Mouse (Mus musculus) limb, embryonic 11.5 days (tissue): ENCODE measurements around the gene Gdpd3. TPM values are rescaled to one million over a fixed set of nuclear protein-coding genes. Genes with fewer than 3 reads are reported as not detected.

Experiments used
- ATAC-seq: fragments of 200-750 bp; cut with Nextera tagmentation; 2 replicates; pipeline ENCODE4 v1.8.0; 2017; ENCODE audit warnings: low read depth; ENCODE audit not compliant: insufficient number of reproducible peaks, low FRiP score, low TSS enrichment
- DNase-seq: peaks from one replicate; pipeline ENCODE4 v3.0.0-alpha.2; 2015; ENCODE audit warnings: low spot score
- H3K27ac ChIP-seq: fragments of 300-500 bp; sonication (generic); replicated peaks from 2 replicates; pipeline ENCODE4 v1.5.1; 2014; ENCODE audit warnings: low read depth, mild to moderate bottlenecking, low read length
- H3K27me3 ChIP-seq: fragments of 300-500 bp; sonication (generic); 2 replicates; pipeline ENCODE4 v1.6.1; 2014; ENCODE audit warnings: mild to moderate bottlenecking, low read length, mixed read lengths; ENCODE audit not compliant: control insufficient read depth, insufficient read depth
- H3K36me3 ChIP-seq: fragments of 300-500 bp; sonication (generic); 2 replicates; pipeline ENCODE4 v1.6.1; 2014; ENCODE audit warnings: mild to moderate bottlenecking, low read length, moderate library complexity, mixed read lengths; ENCODE audit not compliant: control insufficient read depth, insufficient read depth
- H3K4me1 ChIP-seq: fragments of 300-500 bp; sonication (generic); 2 replicates; pipeline ENCODE4 v1.6.1; 2014; ENCODE audit warnings: low read length, mixed read lengths; ENCODE audit not compliant: control insufficient read depth, insufficient read depth
- H3K4me2 ChIP-seq: fragments of 300-500 bp; sonication (generic); 2 replicates; pipeline ENCODE4 v1.6.1; 2014; ENCODE audit warnings: low read depth, mild to moderate bottlenecking, moderate library complexity; ENCODE audit not compliant: severe bottlenecking
- H3K4me3 ChIP-seq: fragments of 300-500 bp; sonication (generic); 2 replicates; pipeline ENCODE4 v1.5.1; 2014; ENCODE audit warnings: low read depth, low read length
- H3K9ac ChIP-seq: fragments of 300-500 bp; sonication (generic); 2 replicates; pipeline ENCODE4 v1.6.1; 2014; ENCODE audit warnings: mild to moderate bottlenecking, low read length
- H3K9me3 ChIP-seq: fragments of 300-500 bp; sonication (generic); 2 replicates; pipeline ENCODE4 v1.6.1; 2016; ENCODE audit warnings: low read length; ENCODE audit not compliant: control insufficient read depth
- WGBS: fragments of 180-500 bp; shearing (Covaris S2); extraction: QIAGEN DNeasy Blood & Tissue Kit; methylation state at CpG from one replicate; pipeline ENCODE4 v1.1.7; 2014; 5-methylcytosine and 5-hydroxymethylcytosine counted together
- polyA plus RNA-seq: library from polyadenylated mRNA; unstranded; fragments of >200 nt; fragmentation: Nextera tagmentation; extraction: Ambion mirVana; gene quantifications from 2 replicates; pipeline ENCODE4 v1.2.1, GENCODE M21; 2014

Gdpd3 gene
- polyA plus RNA-seq, 1 experiment from 2014 or later, result 2.4 TPM

GRCm38 (mm10) chr7:126801057-126801422 is 34.9 kb downstream of the Gdpd3 start:
- H3K4me1 ChIP-seq, result peaks cover 25% of the 10 kb centered on the region
- H3K9me3 ChIP-seq, result no peaks in the 10 kb centered on the region
- ATAC-seq, result no peak
- DNase-seq, result no peak
- peak overlapping the region; percentile 34 for H3K9ac ChIP-seq
- no peak overlapping the region for H3K4me3 ChIP-seq
- H3K27ac ChIP-seq, result no peak overlapping the region
- H3K36me3 ChIP-seq, result peaks cover 10% of the 10 kb centered on the region
- no peaks in the 10 kb centered on the region for H3K27me3 ChIP-seq
- WGBS, result 86% methylated on average over 16 of the region's 16 CpGs
- H3K4me2 ChIP-seq, result no peak overlapping the region

GRCm38 (mm10) chr7:126802134-126802889 is 36.2 kb downstream of the Gdpd3 start:
- Histone ChIP-seq H3K9ac (no peak overlapping the region), H3K27ac (no peak overlapping the region), H3K36me3 (peaks cover 2% of the 10 kb centered on the region; the same call in 1 of the 2 replicates), H3K27me3 (no peaks in the 10 kb centered on the region), H3K9me3 (no peaks in the 10 kb centered on the region), H3K4me1 (peaks cover 17% of the 10 kb centered on the region), H3K4me2 (no peak overlapping the region), H3K4me3 (no peak overlapping the region)
- WGBS, result 88% methylated on average over 11 of the region's 11 CpGs
- no peak for ATAC-seq
- DNase-seq, result no peak

- H3K36me3 ChIP-seq, result peaks cover 2% of the 10 kb centered on the region; the same call in 1 of the 2 replicates
Measured at GRCm38 (mm10) chr7:126803181-126803580, 37.0 kb downstream of the Gdpd3 start.

GRCm38 (mm10) chr7:126803751-126804150 is 37.6 kb downstream of the Gdpd3 start:
- no peak overlapping the region for H3K4me2 ChIP-seq
- H3K36me3 ChIP-seq, result peaks cover 2% of the 10 kb centered on the region; the same call in 1 of the 2 replicates
- H3K27me3 ChIP-seq, result no peaks in the 10 kb centered on the region
- DNase-seq (no peak), ATAC-seq (no peak)
- H3K27ac ChIP-seq, result no peak overlapping the region
- peaks cover 15% of the 10 kb centered on the region for H3K4me1 ChIP-seq
- H3K9ac ChIP-seq, result no peak overlapping the region
- H3K4me3 ChIP-seq, result no peak overlapping the region
- no peaks in the 10 kb centered on the region for H3K9me3 ChIP-seq

More at GRCm38 (mm10) chr7:126803181-126803580, 37.0 kb downstream of the Gdpd3 start:
- no peaks in the 10 kb centered on the region for H3K9me3 ChIP-seq
- H3K27ac ChIP-seq, result no peak overlapping the region
- H3K4me1 ChIP-seq, result peaks cover 13% of the 10 kb centered on the region
- no peak for ATAC-seq
- H3K4me2 ChIP-seq, result no peak overlapping the region
- H3K9ac ChIP-seq, result no peak overlapping the region
- no peak for DNase-seq
- 90% methylated on average over 6 of the region's 6 CpGs for WGBS
- no peak overlapping the region for H3K4me3 ChIP-seq
- H3K27me3 ChIP-seq, result no peaks in the 10 kb centered on the region

- no peak for ATAC-seq
- no peaks in the 10 kb centered on the region for H3K27me3 ChIP-seq
- no peak overlapping the region for H3K4me2 ChIP-seq
- H3K27ac ChIP-seq, result no peak overlapping the region
- 93% methylated on average over 6 of the region's 6 CpGs for WGBS
- H3K4me3 ChIP-seq, result no peak overlapping the region
- no peaks in the 10 kb centered on the region; the same call in 1 of the 2 replicates for H3K36me3 ChIP-seq
- DNase-seq, result no peak
- no peak overlapping the region for H3K9ac ChIP-seq
- H3K9me3 ChIP-seq, result no peaks in the 10 kb centered on the region
- H3K4me1 ChIP-seq, result peaks cover 7% of the 10 kb centered on the region
Measured at GRCm38 (mm10) chr7:126806956-126807355, 40.8 kb downstream of the Gdpd3 start.

GRCm38 (mm10) chr7:126807405-126807804 is 41.3 kb downstream of the Gdpd3 start:
- Histone ChIP-seq H3K4me3 (no peak overlapping the region; the same call in 1 of the 2 replicates), H3K9me3 (no peaks in the 10 kb centered on the region), H3K27me3 (no peaks in the 10 kb centered on the region), H3K27ac (no peak overlapping the region), H3K9ac (peak overlapping the region; percentile 83; the same call in 1 of the 2 replicates), H3K4me2 (peak overlapping the region; percentile 87), H3K36me3 (no peaks in the 10 kb centered on the region; the same call in 1 of the 2 replicates), H3K4me1 (peaks cover 7% of the 10 kb centered on the region)
- DNase-seq (no peak), ATAC-seq (no peak)
- WGBS, result 76% methylated on average over 4 of the region's 4 CpGs

- Histone ChIP-seq H3K9ac (peak overlapping the region; percentile 83), H3K27ac (peak overlapping the region; percentile 59; the same call in 1 of the 2 replicates), H3K27me3 (no peaks in the 10 kb centered on the region), H3K9me3 (no peaks in the 10 kb centered on the region), H3K4me3 (peak overlapping the region; percentile 72), H3K4me2 (peak overlapping the region; percentile 87), H3K4me1 (peaks cover 7% of the 10 kb centered on the region), H3K36me3 (no peaks in the 10 kb centered on the region)
- peak; percentile 91 for ATAC-seq
- under 1% methylated on average over 43 of the region's 43 CpGs for WGBS
- peak; percentile 90 for DNase-seq
Measured at GRCm38 (mm10) chr7:126808703-126809455, 42.7 kb downstream of the Gdpd3 start.

- Histone ChIP-seq H3K27me3 (no peaks in the 10 kb centered on the region), H3K4me3 (no peak overlapping the region; the same call in 1 of the 2 replicates), H3K4me1 (peaks cover 7% of the 10 kb centered on the region), H3K9ac (no peak overlapping the region), H3K27ac (no peak overlapping the region), H3K4me2 (peak overlapping the region; percentile 87; the same call in 1 of the 2 replicates), H3K9me3 (no peaks in the 10 kb centered on the region), H3K36me3 (no peaks in the 10 kb centered on the region)
- no peak for ATAC-seq
- 51% methylated on average over 5 of the region's 5 CpGs for WGBS
- DNase-seq, result no peak
Measured at GRCm38 (mm10) chr7:126809723-126810369, 43.7 kb downstream of the Gdpd3 start.
